Mouse (Mus musculus): Measurements from ENCODE around the gene Esr1. TPM values are rescaled to one million over a fixed set of nuclear protein-coding genes. Genes with fewer than 3 reads are reported as not detected.
"Not testable (repeated sequence)": the region's sequence is repeated elsewhere in the genome, so short reads cannot be mapped to it uniquely, and the experiment has no call there.

The Esr1 gene
- polyA plus RNA-seq, 1 experiment from 2014 or later = 0.24 TPM

GRCm38 (mm10) chr10:4646851-4647250 lies 35.5 kb downstream of the Esr1 start:
- no peaks in the 10 kb centered on the region for H3K36me3 ChIP-seq
- H3K9me3 ChIP-seq = no peaks in the 10 kb centered on the region

GRCm38 (mm10) chr10:4665380-4665779 lies 54.0 kb downstream of the Esr1 start:
- H3K4me1 ChIP-seq = no peaks in the 10 kb centered on the region
- no peaks in the 10 kb centered on the region for H3K9me3 ChIP-seq
- 80% methylated on average over 5 of the region's 5 CpGs for WGBS
- H3K4me3 ChIP-seq = no peak overlapping the region
- ATAC-seq (ENCODE audit: insufficient number of reproducible peaks, insufficient read depth, low FRiP score, low TSS enrichment, low read depth) = no peak
- H3K36me3 ChIP-seq = no peaks in the 10 kb centered on the region
- no peak overlapping the region for H3K4me2 ChIP-seq
- H3K27me3 ChIP-seq = no peaks in the 10 kb centered on the region
- no peak overlapping the region for H3K9ac ChIP-seq
- H3K27ac ChIP-seq = no peak overlapping the region

More at GRCm38 (mm10) chr10:4646851-4647250, 35.5 kb downstream of the Esr1 start:
- Histone ChIP-seq H3K27me3 (no peaks in the 10 kb centered on the region), H3K9ac (no peak overlapping the region), H3K4me2 (no peak overlapping the region), H3K4me3 (no peak overlapping the region), H3K27ac (no peak overlapping the region), H3K4me1 (no peaks in the 10 kb centered on the region)
- ATAC-seq (ENCODE audit: insufficient number of reproducible peaks, insufficient read depth, low FRiP score, low TSS enrichment, low read depth) = no peak
- WGBS = 90% methylated on average over 9 of the region's 9 CpGs

- Histone ChIP-seq H3K4me1 (no peaks in the 10 kb centered on the region), H3K4me2 (no peak overlapping the region), H3K36me3 (no peaks in the 10 kb centered on the region), H3K9me3 (no peaks in the 10 kb centered on the region), H3K4me3 (no peak overlapping the region), H3K27ac (no peak overlapping the region), H3K27me3 (no peaks in the 10 kb centered on the region), H3K9ac (no peak overlapping the region)
- ATAC-seq (ENCODE audit: insufficient number of reproducible peaks, insufficient read depth, low FRiP score, low TSS enrichment, low read depth) = no peak
- 85% methylated on average over 2 of the region's 2 CpGs for WGBS
Observed at GRCm38 (mm10) chr10:4667006-4667405, 55.6 kb downstream of the Esr1 start.

- H3K27ac ChIP-seq = no peak overlapping the region
- no peaks in the 10 kb centered on the region for H3K9me3 ChIP-seq
- 77% methylated on average over 2 of the region's 2 CpGs for WGBS
- H3K36me3 ChIP-seq = no peaks in the 10 kb centered on the region
- no peaks in the 10 kb centered on the region for H3K27me3 ChIP-seq
- H3K9ac ChIP-seq = no peak overlapping the region
- H3K4me3 ChIP-seq = no peak overlapping the region
- no peak overlapping the region for H3K4me2 ChIP-seq
- H3K4me1 ChIP-seq = no peaks in the 10 kb centered on the region
- ATAC-seq (ENCODE audit: insufficient number of reproducible peaks, insufficient read depth, low FRiP score, low TSS enrichment, low read depth) = no peak
Observed at GRCm38 (mm10) chr10:4670053-4670452, 58.7 kb downstream of the Esr1 start.

GRCm38 (mm10) chr10:4671876-4672275 lies 60.5 kb downstream of the Esr1 start:
- ATAC-seq (ENCODE audit: insufficient number of reproducible peaks, insufficient read depth, low FRiP score, low TSS enrichment, low read depth) = no peak
- H3K4me1 ChIP-seq = no peaks in the 10 kb centered on the region
- H3K4me2 ChIP-seq = no peak overlapping the region
- H3K4me3 ChIP-seq = no peak overlapping the region
- H3K27me3 ChIP-seq = no peaks in the 10 kb centered on the region
- no peaks in the 10 kb centered on the region for H3K9me3 ChIP-seq
- H3K36me3 ChIP-seq = no peaks in the 10 kb centered on the region
- WGBS = 69% methylated on average over 3 of the region's 3 CpGs
- no peak overlapping the region for H3K9ac ChIP-seq
- no peak overlapping the region for H3K27ac ChIP-seq

GRCm38 (mm10) chr10:4673311-4673816 lies 62.0 kb downstream of the Esr1 start:
- Histone ChIP-seq H3K4me3 (no peak overlapping the region), H3K9me3 (no peaks in the 10 kb centered on the region), H3K4me2 (no peak overlapping the region), H3K36me3 (no peaks in the 10 kb centered on the region), H3K9ac (no peak overlapping the region), H3K27ac (no peak overlapping the region), H3K27me3 (no peaks in the 10 kb centered on the region), H3K4me1 (no peaks in the 10 kb centered on the region)
- no peak for ATAC-seq (ENCODE audit: insufficient number of reproducible peaks, insufficient read depth, low FRiP score, low TSS enrichment, low read depth)
- WGBS = 85% methylated on average over 4 of the region's 4 CpGs

- WGBS = 17% methylated on average over 14 of the region's 14 CpGs
- H3K27me3 ChIP-seq; ATAC-seq (ENCODE audit: insufficient number of reproducible peaks, insufficient read depth, low FRiP score, low TSS enrichment, low read depth); H3K4me3 ChIP-seq; H3K36me3 ChIP-seq; H3K9me3 ChIP-seq; H3K4me1 ChIP-seq; H3K9ac ChIP-seq; H3K27ac ChIP-seq: not testable (repeated sequence)
- H3K4me2 ChIP-seq = peak overlapping the region; percentile 50
Observed at GRCm38 (mm10) chr10:4674983-4675592, 63.7 kb downstream of the Esr1 start.

DNA sequence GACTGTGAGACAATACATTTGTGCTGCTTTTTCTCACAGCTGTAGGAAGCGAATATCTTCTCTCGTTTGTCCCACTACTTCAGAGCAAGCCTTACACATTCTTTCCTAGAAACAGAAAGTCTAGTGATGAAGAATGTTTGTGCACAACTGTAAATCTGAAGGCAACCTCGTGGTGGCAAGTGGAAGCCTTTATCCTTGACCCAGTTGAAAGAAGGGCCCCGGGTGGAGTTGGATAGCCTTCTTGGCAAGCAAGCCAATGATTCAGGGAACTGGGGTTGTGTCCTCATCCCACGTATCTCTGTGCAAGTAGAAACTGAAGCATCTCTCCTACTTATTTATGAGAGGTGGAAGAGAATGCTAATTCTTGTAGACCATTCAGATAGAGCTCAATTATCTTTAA lies 71.7 kb downstream of the Esr1 start:
- H3K27ac ChIP-seq = no peak overlapping the region
- no peak for ATAC-seq (ENCODE audit: insufficient number of reproducible peaks, insufficient read depth, low FRiP score, low TSS enrichment, low read depth)
- H3K27me3 ChIP-seq = no peaks in the 10 kb centered on the region
- WGBS = 77% methylated on average over 5 of the region's 5 CpGs
- no peak overlapping the region for H3K9ac ChIP-seq
- H3K9me3 ChIP-seq = no peaks in the 10 kb centered on the region
- H3K4me3 ChIP-seq = no peak overlapping the region
- H3K4me2 ChIP-seq = no peak overlapping the region
- H3K4me1 ChIP-seq = no peaks in the 10 kb centered on the region
- no peaks in the 10 kb centered on the region for H3K36me3 ChIP-seq

- no peaks in the 10 kb centered on the region for H3K9me3 ChIP-seq
- H3K27me3 ChIP-seq = no peaks in the 10 kb centered on the region
- 88% methylated on average over 12 of the region's 12 CpGs for WGBS
- H3K9ac ChIP-seq = no peak overlapping the region
- no peak overlapping the region for H3K4me2 ChIP-seq
- no peak overlapping the region for H3K27ac ChIP-seq
- H3K4me1 ChIP-seq = no peaks in the 10 kb centered on the region
- H3K36me3 ChIP-seq = no peaks in the 10 kb centered on the region
- no peak for ATAC-seq (ENCODE audit: insufficient number of reproducible peaks, insufficient read depth, low FRiP score, low TSS enrichment, low read depth)
- H3K4me3 ChIP-seq = no peak overlapping the region
Observed at GRCm38 (mm10) chr10:4683711-4684265, 72.4 kb downstream of the Esr1 start.

DNA sequence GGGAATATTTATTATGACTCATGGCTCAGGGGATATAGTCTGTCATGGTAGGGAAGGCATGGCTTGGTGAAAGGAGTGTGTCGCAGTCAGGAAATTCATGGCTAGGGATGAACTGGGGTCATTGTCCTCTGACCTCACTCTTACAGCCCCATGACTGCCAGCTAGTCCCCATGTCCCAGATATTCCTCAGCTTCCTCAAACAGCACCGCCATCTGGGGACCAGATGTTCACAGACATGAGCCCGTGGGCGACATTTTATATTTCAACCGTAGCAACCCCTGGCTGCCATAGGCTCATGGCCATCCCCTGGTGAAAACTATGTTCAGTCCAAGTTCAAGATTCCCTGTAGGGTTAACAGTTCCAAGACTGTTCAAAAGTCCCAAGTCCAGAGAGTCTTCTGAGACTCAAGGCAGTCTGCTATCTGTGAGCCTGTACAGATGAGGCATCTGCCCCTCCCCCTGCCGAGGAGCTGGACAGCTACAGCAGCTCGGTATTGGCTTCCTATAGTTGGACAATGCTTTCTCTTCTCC lies 83.0 kb downstream of the Esr1 start:
- no peak for ATAC-seq (ENCODE audit: insufficient number of reproducible peaks, insufficient read depth, low FRiP score, low TSS enrichment, low read depth)
- Histone ChIP-seq H3K4me2 (no peak overlapping the region), H3K9me3 (no peaks in the 10 kb centered on the region), H3K36me3 (no peaks in the 10 kb centered on the region), H3K27ac (no peak overlapping the region), H3K27me3 (no peaks in the 10 kb centered on the region), H3K4me1 (no peaks in the 10 kb centered on the region), H3K4me3 (no peak overlapping the region), H3K9ac (no peak overlapping the region)
- WGBS = 41% methylated on average over 7 of the region's 7 CpGs

DNA sequence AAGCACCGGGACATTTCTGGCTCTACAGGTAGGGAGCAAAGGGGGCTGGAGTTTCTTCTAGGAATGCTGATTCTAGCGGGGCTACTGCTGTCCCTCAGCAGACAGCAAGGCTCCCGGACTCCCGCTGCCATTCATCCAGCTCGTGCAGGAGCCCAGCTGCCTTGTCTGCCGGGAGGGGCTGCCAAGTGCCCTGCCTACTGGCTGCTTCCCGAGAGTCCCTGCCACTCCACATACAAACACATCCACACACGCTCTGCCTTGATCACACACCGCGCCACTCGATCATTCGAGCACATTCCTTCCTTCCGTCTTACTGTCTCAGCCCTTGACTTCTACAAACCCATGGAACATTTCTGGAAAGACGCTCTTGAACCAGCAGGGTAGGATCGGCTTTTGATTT lies 98.5 kb downstream of the Esr1 start:
- peaks cover 18% of the 10 kb centered on the region for H3K4me1 ChIP-seq
- no peak for ATAC-seq (ENCODE audit: insufficient number of reproducible peaks, insufficient read depth, low FRiP score, low TSS enrichment, low read depth)
- H3K36me3 ChIP-seq = no peaks in the 10 kb centered on the region
- peak overlapping the region; percentile 52; the same call in 1 of the 2 replicates for H3K9ac ChIP-seq
- peaks cover 59% of the 10 kb centered on the region for H3K27me3 ChIP-seq
- no peaks in the 10 kb centered on the region for H3K9me3 ChIP-seq
- H3K27ac ChIP-seq = no peak overlapping the region
- 2% methylated on average over 15 of the region's 15 CpGs for WGBS
- H3K4me3 ChIP-seq = peak overlapping the region; percentile 34
- H3K4me2 ChIP-seq = peak overlapping the region; percentile 62

DNA sequence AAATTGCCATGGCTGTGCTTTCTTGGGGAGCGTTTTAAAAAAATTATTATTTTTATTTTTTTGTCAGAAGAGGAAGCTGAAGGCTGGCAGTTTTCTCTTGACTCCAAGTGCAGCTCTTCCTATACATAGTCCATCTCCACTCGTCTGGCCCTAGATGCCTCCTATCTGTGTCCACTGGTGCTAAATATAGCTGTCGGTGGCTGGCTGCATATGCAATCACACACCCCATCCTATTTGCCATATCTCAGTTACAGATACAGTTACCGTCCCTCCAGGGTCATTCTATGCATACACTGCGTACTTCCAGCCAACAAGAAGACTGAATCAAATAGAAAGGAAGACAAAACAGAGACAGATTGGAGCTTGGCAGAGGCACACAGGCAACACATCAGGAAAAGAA lies 100.0 kb downstream of the Esr1 start:
- H3K9ac ChIP-seq = no peak overlapping the region
- 41% methylated on average over 5 of the region's 5 CpGs for WGBS
- H3K27me3 ChIP-seq = peaks cover 64% of the 10 kb centered on the region

More for the DNA sequence above, 100.0 kb downstream of the Esr1 start:
- Histone ChIP-seq H3K4me1 (peaks cover 18% of the 10 kb centered on the region), H3K9me3 (no peaks in the 10 kb centered on the region), H3K4me2 (peak overlapping the region; percentile 83; the same call in 1 of the 2 replicates), H3K36me3 (no peaks in the 10 kb centered on the region), H3K4me3 (no peak overlapping the region), H3K27ac (no peak overlapping the region)
- no peak for ATAC-seq (ENCODE audit: insufficient number of reproducible peaks, insufficient read depth, low FRiP score, low TSS enrichment, low read depth)

All from embryonic facial prominence, embryonic 13.5 days (tissue).